Comparison of ENCODE assay signal across 20 mouse cellular contexts in genomic region chr9:102877916-102878315, GRCm38 (mm10). TPM values are rescaled to one million over a fixed set of nuclear protein-coding genes. Genes with fewer than 3 reads are reported as not detected.
DNase-seq lines count a peak whose midpoint lies in the region; ATAC-seq lines count a peak whose summit lies in the region.
"Had no signal": no experiment of that assay in that cellular context is flagged by ENCODE, and none has a peak within 500 bp of the region (broad histone marks: within the 10 kb centered on the region; RNA-seq: fewer than 3 reads in every experiment).

No protein-coding gene starts in this region.

- no peak overlapping the region for H3K4me3 ChIP-seq in midbrain, embryonic 11.5 days (ENCODE audit: low read depth, low read length)
- no peak overlapping the region for H3K4me3 ChIP-seq in midbrain, embryonic 16.5 days (ENCODE audit: low read depth, low read length)
- H3K4me3 ChIP-seq: embryonic facial prominence, embryonic 13.5 days; embryonic facial prominence, embryonic 15.5 days; erythroblast, embryonic 14.5 days; forebrain, embryonic 10.5 days; forebrain, embryonic 12.5 days; forebrain, embryonic 15.5 days had no signal

- H3K9me3 ChIP-seq in midbrain, embryonic 11.5 days (ENCODE audit: control insufficient read depth, low read length), result no peaks in the 10 kb centered on the region
- H3K9me3 ChIP-seq in midbrain, embryonic 16.5 days (replicated peaks; ENCODE audit: control insufficient read depth, low read length, poor library complexity, severe bottlenecking), result no peaks in the 10 kb centered on the region
- H3K9me3 ChIP-seq: embryonic facial prominence, embryonic 13.5 days; embryonic facial prominence, embryonic 15.5 days; forebrain, embryonic 10.5 days; forebrain, embryonic 12.5 days; forebrain, embryonic 15.5 days had no signal

- H3K27ac ChIP-seq in midbrain, embryonic 11.5 days (ENCODE audit: low read depth, low read length), result no peak overlapping the region
- H3K27ac ChIP-seq in midbrain, embryonic 16.5 days (ENCODE audit: low read length), result no peak overlapping the region
- H3K27ac ChIP-seq: embryonic facial prominence, embryonic 13.5 days; embryonic facial prominence, embryonic 15.5 days; forebrain, embryonic 10.5 days; forebrain, embryonic 12.5 days; forebrain, embryonic 15.5 days had no signal

- no peaks in the 10 kb centered on the region for H3K27me3 ChIP-seq in midbrain, embryonic 11.5 days (ENCODE audit: control insufficient read depth, insufficient read depth, low read length)
- H3K27me3 ChIP-seq in midbrain, embryonic 16.5 days (ENCODE audit: control insufficient read depth, insufficient read depth, low read depth, low read length), result no peaks in the 10 kb centered on the region
- H3K27me3 ChIP-seq: embryonic facial prominence, embryonic 13.5 days; embryonic facial prominence, embryonic 15.5 days; forebrain, embryonic 12.5 days; forebrain, embryonic 15.5 days had no signal

- no peak overlapping the region for H3K4me2 ChIP-seq in midbrain, embryonic 11.5 days
- no peak overlapping the region for H3K4me2 ChIP-seq in midbrain, embryonic 16.5 days (ENCODE audit: low read length)
- H3K4me2 ChIP-seq: embryonic facial prominence, embryonic 13.5 days; embryonic facial prominence, embryonic 15.5 days; forebrain, embryonic 12.5 days; forebrain, embryonic 15.5 days had no signal

- no peak overlapping the region for H3K9ac ChIP-seq in midbrain, embryonic 11.5 days (ENCODE audit: low read length)
- no peak overlapping the region for H3K9ac ChIP-seq in midbrain, embryonic 16.5 days (ENCODE audit: low read depth, low read length)
- H3K9ac ChIP-seq: embryonic facial prominence, embryonic 13.5 days; embryonic facial prominence, embryonic 15.5 days; forebrain, embryonic 12.5 days; forebrain, embryonic 15.5 days had no signal

- DNase-seq in heart, adult 11 months, result peak; percentile 73
- DNase-seq in heart, adult 18-20 months, result no peak
- DNase-seq in midbrain, embryonic 11.5 days (ENCODE audit: low spot score, missing footprints), result peak; percentile 72
- DNase-seq: adrenal gland, adult 2 months; adrenal gland, postnatal 10 days; adrenal gland, postnatal 25 days; cerebellum, adult 11 months; cerebellum, adult 18-20 months; cerebellum, adult 8-10 months; cerebellum, adult 9-11 months; cerebellum, postnatal 14 days; cerebellum, postnatal 36 days; embryo, embryonic 11 days had no signal

- ATAC-seq in midbrain, embryonic 11.5 days (ENCODE audit: low FRiP score), result no peak
- no peak for ATAC-seq in midbrain, embryonic 16.5 days
- ATAC-seq: forebrain, embryonic 15.5 days had no signal

- WGBS in midbrain, embryonic 11.5 days, result 86% methylated on average over 9 of the region's 9 CpGs
- WGBS in midbrain, embryonic 16.5 days, result 67% methylated on average over 9 of the region's 9 CpGs

- no peaks in the 10 kb centered on the region for H3K4me1 ChIP-seq in midbrain, embryonic 11.5 days (ENCODE audit: control insufficient read depth, insufficient read depth, low read length)
- no peaks in the 10 kb centered on the region for H3K4me1 ChIP-seq in midbrain, embryonic 16.5 days (ENCODE audit: control insufficient read depth, insufficient read depth, low read length)
- H3K4me1 ChIP-seq: embryonic facial prominence, embryonic 15.5 days; forebrain, embryonic 10.5 days; forebrain, embryonic 15.5 days had no signal

- H3K36me3 ChIP-seq in midbrain, embryonic 11.5 days (ENCODE audit: control insufficient read depth, insufficient read depth, low read length), result peaks cover 2% of the 10 kb centered on the region; the same call in 1 of the 2 replicates
- H3K36me3 ChIP-seq in midbrain, embryonic 16.5 days (ENCODE audit: control insufficient read depth, insufficient read depth, low read length), result peaks cover 12% of the 10 kb centered on the region

RNA-seq across cellular contexts. Expression of gene Ryk, which starts 43.2 kb away (rescaled TPM):
- total RNA-seq in heart, adult 18-20 months (2021), result 10 to 100 TPM; 35.6 to 40.0 TPM
- 24.2 and 27.1 TPM in 2 replicates for polyA plus RNA-seq in midbrain, embryonic 11.5 days (2014; fragmentation: Nextera tagmentation; extraction: Ambion mirVana)
- polyA plus RNA-seq in midbrain, embryonic 16.5 days (2015; fragmentation: Nextera tagmentation; extraction: Ambion mirVana), result 10.7 and 11.5 TPM in 2 replicates

Comparison
In these comparisons a context has a peak if more than half of its experiments do, and no peak if none do; other contexts are left out.
1. DNase-seq: peak in heart, adult 11 months (single experiment) and midbrain, embryonic 11.5 days (single experiment); none in heart, adult 18-20 months (0 of 2).